ENCODE assay signal across 9 mouse cellular contexts in the genomic region with DNA sequence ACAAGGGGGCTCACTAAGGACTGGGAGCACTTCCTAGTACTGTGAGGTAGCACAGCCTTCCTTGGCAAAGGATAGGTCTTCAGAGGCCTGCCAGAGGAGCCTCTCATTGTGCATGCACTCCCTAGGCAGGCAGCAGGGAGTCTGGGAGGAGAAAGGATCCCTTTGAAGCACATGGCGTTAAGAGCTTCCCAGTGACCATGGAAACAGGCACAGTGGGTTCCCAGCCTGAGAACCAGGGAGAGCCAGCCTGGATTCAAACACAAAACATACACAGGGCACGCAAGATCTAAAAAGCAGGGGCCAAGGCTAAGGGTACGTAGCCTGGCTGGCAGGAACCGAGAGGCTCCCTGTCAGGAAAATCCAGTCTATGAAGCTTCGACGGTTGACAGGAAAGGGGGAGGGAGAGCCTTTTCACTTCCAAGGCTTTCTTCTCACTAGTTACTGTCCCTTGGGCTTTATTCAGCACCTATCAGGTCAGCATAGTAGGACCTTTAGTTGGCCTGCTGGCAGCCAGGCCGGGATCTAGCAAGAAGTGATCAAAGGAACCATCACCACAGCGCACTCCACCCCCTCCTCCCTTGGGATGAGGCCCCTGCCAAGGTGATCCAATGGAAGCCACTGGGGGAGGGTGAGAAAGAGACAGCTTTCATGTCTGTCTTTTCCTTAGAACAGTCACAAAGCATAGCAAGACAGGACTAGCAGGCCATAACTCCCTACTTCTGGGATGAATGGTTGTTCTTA. TPM values are rescaled to one million over a fixed set of nuclear protein-coding genes. Genes with fewer than 3 reads are reported as not detected.
A peak's percentile ranks its signal among the peaks of the same experiment; 100 is the strongest.
DNase-seq lines count a peak whose midpoint lies in the region; ATAC-seq and TF ChIP-seq lines count a peak whose summit lies in the region.
"Had no signal": no experiment of that assay in that cellular context is flagged by ENCODE, and none has a peak within 500 bp of the region (broad histone marks: within the 10 kb centered on the region; RNA-seq: fewer than 3 reads in every experiment).

No protein-coding gene starts in this region.

- H3K9ac ChIP-seq in kidney, embryonic 14.5 days (ENCODE audit: low read depth, low read length): no peak overlapping the region
- H3K9ac ChIP-seq in hindbrain, embryonic 16.5 days (ENCODE audit: low read depth, low read length): no peak overlapping the region

- no peaks in the 10 kb centered on the region for H3K9me3 ChIP-seq in kidney, embryonic 14.5 days (ENCODE audit: control insufficient read depth, low read length)
- no peaks in the 10 kb centered on the region for H3K9me3 ChIP-seq in hindbrain, embryonic 16.5 days (ENCODE audit: control insufficient read depth, low read length)
- H3K9me3 ChIP-seq: G1E had no signal

- H3K36me3 ChIP-seq in kidney, embryonic 14.5 days (ENCODE audit: control insufficient read depth, insufficient read depth, low read length): no peaks in the 10 kb centered on the region
- H3K36me3 ChIP-seq in kidney, adult 2 months (ENCODE audit: control insufficient read depth, insufficient read depth, low read length): no peaks in the 10 kb centered on the region; the same call in 1 of the 2 replicates
- no peaks in the 10 kb centered on the region for H3K36me3 ChIP-seq in hindbrain, embryonic 16.5 days (ENCODE audit: control insufficient read depth, insufficient read depth, low read length)

- 20% methylated on average over 8 of the region's 8 CpGs for WGBS in kidney, embryonic 14.5 days
- 61% methylated on average over 8 of the region's 8 CpGs for WGBS in kidney, adult 2 months
- WGBS in hindbrain, embryonic 16.5 days: 4% methylated on average over 8 of the region's 8 CpGs

- H3K4me1 ChIP-seq in kidney, embryonic 14.5 days (ENCODE audit: control insufficient read depth, insufficient read depth, low read length): peaks cover 26% of the 10 kb centered on the region
- peaks cover 10% of the 10 kb centered on the region for H3K4me1 ChIP-seq in kidney, adult 2 months (ENCODE audit: control insufficient read depth, insufficient read depth, low read length)
- peaks cover 30% of the 10 kb centered on the region for H3K4me1 ChIP-seq in hindbrain, embryonic 16.5 days (ENCODE audit: control insufficient read depth, insufficient read depth, low read depth, low read length)

- H3K4me2 ChIP-seq in kidney, embryonic 14.5 days (replicated peaks; ENCODE audit: low read depth, low read length): no peak overlapping the region
- no peak overlapping the region for H3K4me2 ChIP-seq in hindbrain, embryonic 16.5 days (ENCODE audit: low read length)

- H3K27ac ChIP-seq in kidney, embryonic 14.5 days (ENCODE audit: low read depth, low read length): peak overlapping the region; percentile 10; the same call in 1 of the 2 replicates
- no peak overlapping the region for H3K27ac ChIP-seq in kidney, adult 2 months (ENCODE audit: insufficient read depth, low read depth, low read length)
- peak overlapping the region; percentile 60 for H3K27ac ChIP-seq in hindbrain, embryonic 16.5 days (ENCODE audit: low read depth, low read length)

- no peak for DNase-seq in kidney, adult 2 months
- peak; percentile 53 for DNase-seq in embryo, embryonic 9.5 days (ENCODE audit: extremely low spot score)
- DNase-seq in lung, postnatal 36 days: peak; percentile 24
- DNase-seq in right cerebral cortex, postnatal 4 days: peak; percentile 21
- DNase-seq in heart, adult 8-10 months (ENCODE audit: low spot score): no peak
- no peak for DNase-seq in spleen, adult 12 weeks (ENCODE audit: low spot score)

- peak; percentile 20; the same call in 1 of the 2 replicates for ATAC-seq in kidney, embryonic 14.5 days (ENCODE audit: low FRiP score, low TSS enrichment)
- peak; percentile 93 for ATAC-seq in hindbrain, embryonic 16.5 days

- TF ChIP-seq CTCF in kidney, adult 2 months (conservative IDR thresholded peaks at IDR 0.05; ENCODE audit: insufficient read depth, insufficient read length, low read depth, low read length): no peak

- H3K4me3 ChIP-seq in kidney, embryonic 14.5 days (ENCODE audit: low read length): no peak overlapping the region
- no peak overlapping the region for H3K4me3 ChIP-seq in kidney, adult 2 months (ENCODE audit: insufficient read depth, low read depth, low read length)
- H3K4me3 ChIP-seq in hindbrain, embryonic 16.5 days (ENCODE audit: low read length): no peak overlapping the region

- no peaks in the 10 kb centered on the region for H3K27me3 ChIP-seq in kidney, embryonic 14.5 days (ENCODE audit: control insufficient read depth, insufficient read depth, low read length)
- H3K27me3 ChIP-seq in kidney, adult 2 months (replicated peaks; ENCODE audit: control insufficient read depth, insufficient read depth, low read length): no peaks in the 10 kb centered on the region
- no peaks in the 10 kb centered on the region for H3K27me3 ChIP-seq in hindbrain, embryonic 16.5 days (replicated peaks; ENCODE audit: control insufficient read depth, insufficient read depth, low read length)

- no peak for TF ChIP-seq POLR2A in kidney, adult 2 months (IDR thresholded peaks at IDR 0.05; ENCODE audit: low read depth, low read length)

RNA-seq across cellular contexts. Expression of gene Kremen1, which starts 56.8 kb away (rescaled TPM):
- 7.8 and 17.2 TPM in 2 replicates for polyA plus RNA-seq in kidney, embryonic 14.5 days (2014; fragmentation: Nextera tagmentation; extraction: Ambion mirVana)
- 21.6 and 22.7 TPM in 2 replicates for polyA plus RNA-seq in kidney, adult 2 months (2012; rRNA removed)
- polyA plus RNA-seq in hindbrain, embryonic 16.5 days (2015; fragmentation: Nextera tagmentation; extraction: Ambion mirVana): 4.8 and 7.1 TPM in 2 replicates
- 100 to 1,000 TPM in 2 of 4 experiments, 10 to 100 TPM in 2; 86.5 to 107 (median 100) TPM for total RNA-seq in heart, adult 8-10 months (2022)

Comparison
In these comparisons a context has a peak if more than half of its experiments do, and no peak if none do; other contexts are left out.
1. DNase-seq: peak in embryo, embryonic 9.5 days (single experiment), lung, postnatal 36 days (single experiment) and right cerebral cortex, postnatal 4 days (single experiment); none in kidney, adult 2 months (single experiment), heart, adult 8-10 months (single experiment) and spleen, adult 12 weeks (single experiment).